Mouse (Mus musculus) stomach, postnatal 0 days (tissue): ENCODE data around the gene Vmn1r221. TPM values are rescaled to one million over a fixed set of nuclear protein-coding genes. Genes with fewer than 3 reads are reported as not detected.
A peak's percentile ranks its signal among the peaks of the same experiment; 100 is the strongest.
"Not testable (repeated sequence)": the region's sequence is repeated elsewhere in the genome, so short reads cannot be mapped to it uniquely, and the experiment has no call there.

Experiments
- ATAC-seq: fragments of 200-750 bp; cut with Nextera tagmentation; 2 replicates; pipeline ENCODE4 v1.8.0; 2017; ENCODE audit not compliant: low FRiP score, low TSS enrichment
- DNase-seq: peaks from one replicate; pipeline ENCODE4 v3.0.0-alpha.2; 2016; ENCODE audit warnings: low spot score
- H3K27ac ChIP-seq: fragments of 300-500 bp; sonication (generic); replicated peaks from 2 replicates; pipeline ENCODE4 v1.5.1; 2014; ENCODE audit warnings: mild to moderate bottlenecking, control low read depth
- H3K27me3 ChIP-seq: fragments of 300-500 bp; sonication (generic); 2 replicates; pipeline ENCODE4 v1.6.1; 2014; ENCODE audit warnings: low read length; ENCODE audit not compliant: control insufficient read depth, insufficient read depth
- H3K36me3 ChIP-seq: fragments of 300-500 bp; sonication (generic); 2 replicates; pipeline ENCODE4 v1.6.1; 2014; ENCODE audit warnings: low read length, mixed read lengths; ENCODE audit not compliant: control insufficient read depth, insufficient read depth
- H3K4me1 ChIP-seq: fragments of 300-500 bp; sonication (generic); replicated peaks from 2 replicates; pipeline ENCODE4 v1.6.1; 2014; ENCODE audit warnings: antibody characterized with exemption; ENCODE audit not compliant: control insufficient read depth, insufficient read depth
- H3K4me2 ChIP-seq: fragments of 300-500 bp; sonication (generic); replicated peaks from 2 replicates; pipeline ENCODE4 v1.6.1; 2014; ENCODE audit warnings: low read depth, mild to moderate bottlenecking, control low read depth, moderate library complexity
- H3K4me3 ChIP-seq: fragments of 300-500 bp; sonication (generic); 2 replicates; pipeline ENCODE4 v1.5.1; 2014; ENCODE audit warnings: low read depth, low read length, control low read depth
- H3K9ac ChIP-seq: fragments of 300-500 bp; sonication (generic); 2 replicates; pipeline ENCODE4 v1.6.1; 2014; ENCODE audit warnings: mild to moderate bottlenecking, low read length, control low read depth, mixed read lengths
- H3K9me3 ChIP-seq: fragments of 300-500 bp; sonication (generic); 2 replicates; pipeline ENCODE4 v1.6.1; 2016; ENCODE audit warnings: low read length; ENCODE audit not compliant: control insufficient read depth
- CTCF ChIP-seq: IDR thresholded peaks from 2 replicates; pipeline ENCODE4 v1.5.1; 2016; ENCODE audit warnings: antibody characterized with exemption, low read depth, mild to moderate bottlenecking, moderate library complexity
- EP300 ChIP-seq: optimal IDR thresholded peaks from 2 replicates; pipeline ENCODE3; 2016; ENCODE audit warnings: antibody characterized with exemption
- WGBS: fragments of 180-500 bp; shearing (Covaris S2); extraction: QIAGEN DNeasy Blood & Tissue Kit; methylation state at CpG from one replicate; pipeline ENCODE4 v1.1.7; 2014; 5-methylcytosine and 5-hydroxymethylcytosine counted together
- polyA plus RNA-seq: library from polyadenylated mRNA; unstranded; fragments of >200 nt; fragmentation: Nextera tagmentation; extraction: Ambion mirVana; gene quantifications from 2 replicates; pipeline ENCODE4 v1.2.1, GENCODE M21; 2015

Gene Vmn1r221
- polyA plus RNA-seq, 1 experiment from 2014 or later, result not detected

DNA sequence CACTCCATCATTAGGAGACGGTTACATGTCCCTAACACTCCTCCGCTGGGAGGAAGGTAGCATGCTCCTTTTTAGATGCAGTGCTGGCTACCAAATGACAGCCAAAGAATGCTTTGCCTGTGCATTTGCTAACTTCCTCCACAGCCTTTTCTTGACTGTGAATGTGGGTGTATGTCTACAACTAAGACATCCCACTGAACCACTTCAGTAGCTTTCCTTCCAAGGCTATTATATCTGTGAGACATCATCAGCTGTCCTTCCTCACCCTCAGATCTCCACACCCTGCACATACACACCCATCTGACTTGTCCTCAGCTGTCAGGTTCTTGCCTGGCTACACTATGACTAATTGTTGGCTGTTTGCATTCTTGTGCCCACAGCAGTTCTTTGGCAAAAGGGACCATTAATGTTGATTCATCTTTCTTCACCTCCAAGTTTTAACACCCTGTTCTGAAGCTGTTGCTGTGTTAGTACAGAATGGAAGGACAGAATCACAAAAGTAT is 44.7 kb downstream of the Vmn1r221 start:
- H3K4me2 ChIP-seq, result no peak overlapping the region
- no peaks in the 10 kb centered on the region for H3K4me1 ChIP-seq
- no peak for DNase-seq
- no peak overlapping the region for H3K4me3 ChIP-seq
- ATAC-seq, result no peak
- 78% methylated on average over 2 of the region's 2 CpGs for WGBS
- H3K9me3 ChIP-seq, result no peaks in the 10 kb centered on the region
- TF ChIP-seq CTCF (no peak), EP300 (no peak)
- H3K36me3 ChIP-seq, result no peaks in the 10 kb centered on the region
- no peak overlapping the region for H3K27ac ChIP-seq
- H3K27me3 ChIP-seq, result no peaks in the 10 kb centered on the region
- no peak overlapping the region for H3K9ac ChIP-seq

DNA sequence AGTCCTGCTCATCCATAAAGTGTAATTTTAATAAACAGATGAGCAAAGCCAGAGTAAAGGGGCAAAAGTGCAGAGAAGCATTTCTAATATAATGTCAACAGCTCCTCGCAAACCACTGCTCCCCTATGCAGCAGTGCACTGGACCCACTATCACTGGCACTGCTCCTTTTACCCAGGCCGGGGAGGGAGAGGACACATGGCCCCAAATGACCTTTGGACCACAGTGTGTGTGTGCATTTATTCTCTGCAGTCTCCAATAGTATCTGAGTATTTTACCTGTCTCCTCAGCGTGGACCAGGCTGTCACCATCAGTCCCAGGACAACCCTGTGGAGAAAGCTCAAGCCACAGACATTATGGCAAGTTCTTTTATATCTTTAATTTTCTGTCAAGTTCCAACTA is 54.7 kb downstream of the Vmn1r221 start:
- ATAC-seq, result not testable (repeated sequence)
- WGBS, result 68% methylated on average over 2 of the region's 3 CpGs

GRCm38 (mm10) chr13:23269127-23269526 is 55.2 kb downstream of the Vmn1r221 start:
- H3K27me3 ChIP-seq, H3K9ac ChIP-seq, DNase-seq, H3K4me3 ChIP-seq, H3K36me3 ChIP-seq, ATAC-seq, H3K4me1 ChIP-seq, H3K4me2 ChIP-seq, H3K9me3 ChIP-seq, H3K27ac ChIP-seq: not testable (repeated sequence)
- TF ChIP-seq CTCF, result peak; percentile 34; the same call in 1 of the 2 replicates
- 43% methylated on average over 4 of the region's 4 CpGs for WGBS

More for the DNA sequence above, 54.7 kb downstream of the Vmn1r221 start:
- DNase-seq, H3K9ac ChIP-seq, H3K27me3 ChIP-seq, H3K4me2 ChIP-seq, H3K4me3 ChIP-seq, H3K9me3 ChIP-seq, H3K4me1 ChIP-seq, H3K36me3 ChIP-seq, H3K27ac ChIP-seq: not testable (repeated sequence)

- Histone ChIP-seq H3K4me3 (no peak overlapping the region), H3K27me3 (no peaks in the 10 kb centered on the region), H3K4me1 (no peaks in the 10 kb centered on the region), H3K9me3 (no peaks in the 10 kb centered on the region), H3K27ac (no peak overlapping the region), H3K36me3 (no peaks in the 10 kb centered on the region), H3K9ac (no peak overlapping the region), H3K4me2 (peak overlapping the region; percentile 39)
- DNase-seq (no peak), ATAC-seq (no peak)
- no peak for TF ChIP-seq EP300
- TF ChIP-seq CTCF, result no peak
- 16% methylated on average over 11 of the region's 11 CpGs for WGBS
Measured at GRCm38 (mm10) chr13:23269681-23270080, 55.8 kb downstream of the Vmn1r221 start.

GRCm38 (mm10) chr13:23270321-23271101 is 56.6 kb downstream of the Vmn1r221 start:
- Histone ChIP-seq H3K27me3 (no peaks in the 10 kb centered on the region), H3K27ac (no peak overlapping the region), H3K4me1 (no peaks in the 10 kb centered on the region), H3K4me3 (peak overlapping the region; percentile 8; the same call in 1 of the 2 replicates), H3K36me3 (no peaks in the 10 kb centered on the region), H3K9ac (no peak overlapping the region), H3K4me2 (peak overlapping the region; percentile 39), H3K9me3 (no peaks in the 10 kb centered on the region)
- WGBS, result 5% methylated on average over 34 of the region's 34 CpGs
- TF ChIP-seq EP300 (no peak), CTCF (no peak)
- ATAC-seq (peak; percentile 32; the same call in 1 of the 2 replicates), DNase-seq (no peak)

Other genes with a start within 250 kb of the Vmn1r221 start
- not detected in 2 replicates for gene Vmn1r213, start 206.5 kb upstream of the Vmn1r221 start, polyA plus RNA-seq
- gene Vmn1r214, start 183.7 kb upstream of the Vmn1r221 start, polyA plus RNA-seq, result not detected in 2 replicates
- gene Vmn1r215, start 146.1 kb upstream of the Vmn1r221 start, polyA plus RNA-seq, result not detected in 2 replicates
- gene Vmn1r217, start 95.9 kb upstream of the Vmn1r221 start, polyA plus RNA-seq, result not detected in 2 replicates
- gene Vmn1r218, start 81.0 kb upstream of the Vmn1r221 start, polyA plus RNA-seq, result 0.01 TPM in 1 of 2 replicates, not detected in the other
- gene Vmn1r219, start 54.8 kb upstream of the Vmn1r221 start, polyA plus RNA-seq, result not detected in 2 replicates
- gene Vmn1r220, start 26.2 kb upstream of the Vmn1r221 start, polyA plus RNA-seq, result not detected in 2 replicates
- not detected in 2 replicates for gene Vmn1r222, start 21.8 kb downstream of the Vmn1r221 start, polyA plus RNA-seq
- gene Vmn1r223, start 33.0 kb downstream of the Vmn1r221 start, polyA plus RNA-seq, result not detected in 2 replicates
- 18.1 and 18.9 TPM in 2 replicates for gene Zfp322a, start 155.1 kb downstream of the Vmn1r221 start, polyA plus RNA-seq
- gene Abt1, start 209.7 kb downstream of the Vmn1r221 start, polyA plus RNA-seq, result 7.1 and 7.4 TPM in 2 replicates